Mouse (Mus musculus) hindbrain, embryonic 16.5 days (tissue): ENCODE measurements at regions not wholly inside any gene's neighbourhood (a gene's known extent, or its start where the extent isn't known, plus 50 kb on each side); places are given as distances from the start of the nearest gene placed in this dataset.

Experiments used
- ATAC-seq: fragments of 200-750 bp; cut with Nextera tagmentation; 2 replicates; pipeline ENCODE4 v1.8.0; 2017; ENCODE audit warnings: moderate TSS enrichment, moderate library complexity
- H3K27ac ChIP-seq: fragments of 300-500 bp; sonication (generic); 2 replicates; pipeline ENCODE4 v1.5.1; 2014; ENCODE audit warnings: low read depth, mild to moderate bottlenecking, control low read depth, low read length, moderate library complexity
- H3K27me3 ChIP-seq: fragments of 300-500 bp; sonication (generic); replicated peaks from 2 replicates; pipeline ENCODE4 v1.6.1; 2014; ENCODE audit warnings: low read length; ENCODE audit not compliant: control insufficient read depth, insufficient read depth
- H3K36me3 ChIP-seq: fragments of 300-500 bp; sonication (generic); 2 replicates; pipeline ENCODE4 v1.6.1; 2014; ENCODE audit warnings: mild to moderate bottlenecking, low read length, moderate library complexity, mixed read lengths; ENCODE audit not compliant: control insufficient read depth, insufficient read depth
- H3K4me1 ChIP-seq: fragments of 300-500 bp; sonication (generic); 2 replicates; pipeline ENCODE4 v1.6.1; 2014; ENCODE audit warnings: low read depth, low read length; ENCODE audit not compliant: control insufficient read depth, insufficient read depth
- H3K4me2 ChIP-seq: fragments of 300-500 bp; sonication (generic); 2 replicates; pipeline ENCODE4 v1.6.1; 2014; ENCODE audit warnings: mild to moderate bottlenecking, low read length, control low read depth, moderate library complexity
- H3K4me3 ChIP-seq: fragments of 300-500 bp; sonication (generic); 2 replicates; pipeline ENCODE4 v1.5.1; 2014; ENCODE audit warnings: mild to moderate bottlenecking, low read length, control low read depth, moderate library complexity
- H3K9ac ChIP-seq: fragments of 300-500 bp; sonication (generic); 2 replicates; pipeline ENCODE4 v1.6.1; 2014; ENCODE audit warnings: low read depth, mild to moderate bottlenecking, control low read depth, low read length, moderate library complexity
- H3K9me3 ChIP-seq: fragments of 300-500 bp; sonication (generic); 2 replicates; pipeline ENCODE4 v1.6.1; 2014; ENCODE audit warnings: mild to moderate bottlenecking, low read length, moderate library complexity; ENCODE audit not compliant: control insufficient read depth
- WGBS: fragments of 180-500 bp; shearing (Covaris S2); extraction: QIAGEN DNeasy Blood & Tissue Kit; methylation state at CpG from one replicate; pipeline ENCODE4 v1.1.7; 2014; 5-methylcytosine and 5-hydroxymethylcytosine counted together

- Histone ChIP-seq H3K4me3 (no peak overlapping the region), H3K27me3 (no peaks in the 10 kb centered on the region), H3K4me2 (no peak overlapping the region), H3K36me3 (no peaks in the 10 kb centered on the region), H3K9ac (no peak overlapping the region), H3K9me3 (no peaks in the 10 kb centered on the region), H3K4me1 (no peaks in the 10 kb centered on the region; the same call in 1 of the 2 replicates), H3K27ac (no peak overlapping the region)
- ATAC-seq: no peak
- WGBS: 90% methylated on average over 1 of the region's 1 CpGs
Measured at GRCm38 (mm10) chr1:73725486-73725885, 398.8 kb downstream of the Tns1 start.

GRCm38 (mm10) chr1:73724551-73724950, 399.7 kb downstream of the Tns1 start:
- Histone ChIP-seq H3K4me3 (no peak overlapping the region), H3K9ac (no peak overlapping the region), H3K4me2 (no peak overlapping the region), H3K27me3 (no peaks in the 10 kb centered on the region), H3K4me1 (no peaks in the 10 kb centered on the region; the same call in 1 of the 2 replicates), H3K27ac (no peak overlapping the region), H3K9me3 (no peaks in the 10 kb centered on the region), H3K36me3 (no peaks in the 10 kb centered on the region)
- 68% methylated on average over 2 of the region's 2 CpGs for WGBS
- ATAC-seq: no peak

DNA sequence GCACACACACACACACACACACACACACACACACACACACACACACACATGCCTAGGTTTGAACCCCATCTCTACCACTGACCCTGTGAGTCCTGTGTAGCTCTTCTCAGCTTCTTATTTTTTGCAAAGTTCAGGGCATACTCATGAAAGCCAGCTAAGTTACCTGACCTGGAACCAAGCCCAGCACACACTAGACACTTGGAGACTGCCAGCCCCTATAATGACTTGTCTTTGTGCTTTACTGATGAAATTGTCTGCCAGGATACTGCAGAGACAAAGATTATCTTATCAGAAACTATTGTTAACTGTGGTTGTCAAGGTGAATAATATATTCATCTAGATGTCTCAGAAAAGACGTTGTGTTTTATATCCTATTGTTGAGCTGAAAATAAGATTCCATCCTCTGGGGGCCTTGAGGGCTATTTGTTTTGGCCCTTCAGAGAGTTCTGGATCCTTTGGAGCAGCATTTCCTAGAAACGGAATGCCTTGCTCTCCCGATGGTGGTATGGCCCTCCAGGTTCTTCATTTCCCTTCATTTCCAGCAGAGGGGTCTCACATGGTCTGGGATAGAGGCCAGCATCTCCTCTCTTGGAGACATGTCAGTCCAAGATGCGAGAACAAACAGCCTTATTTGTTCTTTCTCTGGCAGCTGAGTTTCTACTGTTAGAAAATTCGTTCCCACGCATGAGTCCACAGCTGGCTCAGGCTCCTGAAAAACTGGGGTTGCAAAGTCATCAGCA, 402.6 kb downstream of the Tns1 start:
- WGBS: 53% methylated on average over 6 of the region's 6 CpGs
- Histone ChIP-seq H3K4me3 (no peak overlapping the region), H3K4me2 (no peak overlapping the region), H3K27ac (no peak overlapping the region), H3K27me3 (no peaks in the 10 kb centered on the region), H3K9ac (no peak overlapping the region), H3K36me3 (no peaks in the 10 kb centered on the region), H3K9me3 (no peaks in the 10 kb centered on the region), H3K4me1 (no peaks in the 10 kb centered on the region; the same call in 1 of the 2 replicates)
- ATAC-seq: no peak

- WGBS: 83% methylated on average over 5 of the region's 5 CpGs
- no peak for ATAC-seq
- Histone ChIP-seq H3K9me3 (no peaks in the 10 kb centered on the region), H3K27ac (no peak overlapping the region), H3K36me3 (no peaks in the 10 kb centered on the region), H3K4me2 (no peak overlapping the region), H3K4me1 (no peaks in the 10 kb centered on the region), H3K4me3 (no peak overlapping the region), H3K27me3 (no peaks in the 10 kb centered on the region), H3K9ac (no peak overlapping the region)
Measured at GRCm38 (mm10) chr1:73718421-73718820, 405.8 kb downstream of the Tns1 start.

DNA sequence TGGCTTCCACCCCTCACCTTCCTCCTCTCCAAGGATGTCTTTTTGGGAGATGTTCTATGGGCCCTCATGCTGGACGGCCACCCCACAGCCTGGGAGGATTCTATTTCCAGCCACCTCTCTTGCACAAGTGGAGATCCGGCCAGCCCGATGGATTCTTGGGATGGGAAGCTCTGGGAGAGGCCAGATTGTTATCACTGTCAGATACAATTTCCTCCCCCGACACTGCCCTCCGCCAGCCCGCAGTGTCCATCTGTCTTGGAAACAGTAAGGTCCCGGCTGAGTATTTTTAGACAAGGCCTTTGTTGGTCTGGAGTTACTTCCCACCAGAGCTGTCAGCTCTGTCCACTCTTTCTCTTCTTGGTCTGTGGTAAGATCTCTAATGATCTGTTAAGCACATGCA, 406.8 kb downstream of the Tns1 start:
- H3K9me3 ChIP-seq: no peaks in the 10 kb centered on the region
- WGBS: 83% methylated on average over 7 of the region's 7 CpGs
- no peak for ATAC-seq
- no peak overlapping the region for H3K27ac ChIP-seq
- no peak overlapping the region for H3K4me3 ChIP-seq
- H3K4me1 ChIP-seq: no peaks in the 10 kb centered on the region
- H3K9ac ChIP-seq: no peak overlapping the region
- no peak overlapping the region for H3K4me2 ChIP-seq
- H3K27me3 ChIP-seq: no peaks in the 10 kb centered on the region
- H3K36me3 ChIP-seq: no peaks in the 10 kb centered on the region

GRCm38 (mm10) chr1:73716901-73717300, 407.3 kb downstream of the Tns1 start:
- no peaks in the 10 kb centered on the region for H3K27me3 ChIP-seq
- H3K9ac ChIP-seq: no peak overlapping the region
- H3K36me3 ChIP-seq: no peaks in the 10 kb centered on the region
- no peaks in the 10 kb centered on the region for H3K4me1 ChIP-seq
- H3K4me3 ChIP-seq: no peak overlapping the region
- H3K4me2 ChIP-seq: no peak overlapping the region
- no peak for ATAC-seq
- no peak overlapping the region for H3K27ac ChIP-seq
- no peaks in the 10 kb centered on the region for H3K9me3 ChIP-seq

- no peaks in the 10 kb centered on the region for H3K4me1 ChIP-seq
- no peak overlapping the region for H3K9ac ChIP-seq
- H3K36me3 ChIP-seq: no peaks in the 10 kb centered on the region
- no peak for ATAC-seq
- no peak overlapping the region for H3K4me2 ChIP-seq
- H3K9me3 ChIP-seq: no peaks in the 10 kb centered on the region
- H3K27ac ChIP-seq: no peak overlapping the region
- 54% methylated on average over 2 of the region's 2 CpGs for WGBS
- no peak overlapping the region for H3K4me3 ChIP-seq
- no peaks in the 10 kb centered on the region for H3K27me3 ChIP-seq
Measured at GRCm38 (mm10) chr1:73715571-73715970, 408.7 kb downstream of the Tns1 start.

- Histone ChIP-seq H3K4me2 (no peak overlapping the region), H3K9ac (no peak overlapping the region), H3K27me3 (no peaks in the 10 kb centered on the region), H3K36me3 (no peaks in the 10 kb centered on the region), H3K27ac (no peak overlapping the region), H3K4me3 (no peak overlapping the region), H3K9me3 (no peaks in the 10 kb centered on the region; the same call in 1 of the 2 replicates), H3K4me1 (no peaks in the 10 kb centered on the region)
- 51% methylated on average over 4 of the region's 4 CpGs for WGBS
- ATAC-seq: no peak
Measured at GRCm38 (mm10) chr1:73702428-73702842, 421.8 kb downstream of the Tns1 start.

DNA sequence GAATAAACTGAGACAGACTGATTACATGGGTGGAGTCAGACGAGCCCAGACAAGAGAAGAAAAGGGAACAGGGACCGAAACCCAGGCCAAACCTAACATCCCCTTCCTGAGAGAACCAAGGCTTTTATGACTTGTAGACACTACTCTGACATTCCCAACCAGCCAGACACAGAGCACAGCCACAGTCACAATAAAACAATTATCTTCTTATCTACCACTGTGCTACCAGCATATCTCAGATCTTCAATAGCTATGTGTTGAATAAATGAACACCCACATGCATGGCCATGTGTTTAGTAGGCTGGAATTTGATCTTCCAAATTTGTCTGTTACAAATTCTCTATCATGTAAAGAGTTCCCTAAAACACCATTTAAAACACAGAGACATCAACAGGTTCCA, 430.7 kb downstream of the Tns1 start:
- no peak for ATAC-seq
- Histone ChIP-seq H3K4me1 (no peaks in the 10 kb centered on the region), H3K27ac (no peak overlapping the region), H3K27me3 (no peaks in the 10 kb centered on the region), H3K36me3 (no peaks in the 10 kb centered on the region), H3K4me3 (no peak overlapping the region), H3K9me3 (no peaks in the 10 kb centered on the region), H3K9ac (no peak overlapping the region), H3K4me2 (no peak overlapping the region)
- WGBS: 53% methylated on average over 2 of the region's 2 CpGs
